Mouse (Mus musculus) MEL (cell line): ENCODE results near the gene Mettl7b. TPM values are rescaled to one million over a fixed set of nuclear protein-coding genes. Genes with fewer than 3 reads are reported as not detected.

Experiments
- DNase-seq: peaks from one replicate; pipeline ENCODE4 v3.0.0; 2011; ENCODE audit warnings: low read depth, low spot score
- H3K27ac ChIP-seq: 2 replicates; pipeline ENCODE4 v1.5.1; 2012; ENCODE audit warnings: low read depth, mild to moderate bottlenecking, control low read depth, low read length, moderate library complexity; ENCODE audit not compliant: control insufficient read depth
- H3K27me3 ChIP-seq, 2 experiments: fragments of 150-350 bp in 1 of 2; sonication (generic) in 1 of 2; 2 replicates each; pipeline ENCODE4 v1.6.1; 2012; ENCODE audit warnings: low read length in 2 of 2, mild to moderate bottlenecking in 2 of 2, improper control_type of control experiment in 1 of 2, moderate library complexity in 1 of 2; ENCODE audit not compliant: insufficient read depth in 2 of 2, control insufficient read depth in 1 of 2
- H3K36me3 ChIP-seq, 2 experiments: 2 replicates each; pipeline ENCODE4 v1.6.1; 2012 to 2014; ENCODE audit warnings: low read length in 2 of 2, improper control_type of control experiment in 1 of 2, inconsistent platforms in 1 of 2, mild to moderate bottlenecking in 1 of 2; ENCODE audit not compliant: insufficient read depth in 2 of 2, control insufficient read depth in 1 of 2
- H3K4me1 ChIP-seq, 2 experiments: fragments of 150-350 bp in 1 of 2; sonication (generic) in 1 of 2; 2 replicates each; pipeline ENCODE4 v1.6.1; 2012; ENCODE audit warnings: low read length in 2 of 2, improper control_type of control experiment in 1 of 2, mild to moderate bottlenecking in 1 of 2; ENCODE audit not compliant: insufficient read depth in 2 of 2, control insufficient read depth in 1 of 2
- H3K4me3 ChIP-seq, 2 experiments: fragments of 150-350 bp in 1 of 2; sonication (generic) in 1 of 2; 2 replicates each; pipeline ENCODE4 v1.5.1; 2012; ENCODE audit warnings: low read depth in 2 of 2, low read length in 2 of 2, mild to moderate bottlenecking in 2 of 2, moderate library complexity in 2 of 2, control low read depth in 1 of 2, improper control_type of control experiment in 1 of 2; ENCODE audit not compliant: control insufficient read depth in 1 of 2, insufficient read depth in 1 of 2
- H3K79me2 ChIP-seq: 2 replicates; pipeline ENCODE4 v1.6.1; 2012; ENCODE audit warnings: mild to moderate bottlenecking, low read length, moderate library complexity; ENCODE audit not compliant: control insufficient read depth, poor library complexity, insufficient read depth
- H3K9ac ChIP-seq: 2 replicates; pipeline ENCODE4 v1.6.1; 2012; ENCODE audit warnings: low read depth, mild to moderate bottlenecking, control low read depth, low read length, moderate library complexity; ENCODE audit not compliant: control insufficient read depth, poor library complexity, severe bottlenecking
- H3K9me3 ChIP-seq: fragments of 150-350 bp; sonication (generic); replicated peaks from 2 replicates; pipeline ENCODE4 v1.6.1; 2012; ENCODE audit warnings: mild to moderate bottlenecking, low read length, improper control_type of control experiment, moderate library complexity; ENCODE audit not compliant: insufficient read depth
- BHLHE40 ChIP-seq: IDR thresholded peaks from 2 replicates; pipeline ENCODE4 v1.6.1; 2012; ENCODE audit warnings: low read depth, mild to moderate bottlenecking, inconsistent platforms, low read length, improper control_type of control experiment, borderline replicate concordance
- E2F4 ChIP-seq: IDR thresholded peaks from 2 replicates; pipeline ENCODE4 v1.6.1; 2011; ENCODE audit warnings: low read depth, low read length, improper control_type of control experiment, borderline replicate concordance
- ELF1 ChIP-seq: IDR thresholded peaks from 2 replicates; pipeline ENCODE4 v1.6.1; 2014; ENCODE audit warnings: low read depth, mild to moderate bottlenecking, inconsistent platforms, low read length, improper control_type of control experiment, moderate library complexity
- EP300 ChIP-seq, 2 experiments: IDR thresholded peaks; 2 replicates each; pipeline ENCODE4 v1.6.1; 2011; ENCODE audit warnings: improper control_type of control experiment in 2 of 2, low read length in 2 of 2, low read depth in 1 of 2, mild to moderate bottlenecking in 1 of 2
- ETS1 ChIP-seq: IDR thresholded peaks from 2 replicates; pipeline ENCODE4 v1.6.1; 2012; ENCODE audit warnings: low read depth, mild to moderate bottlenecking, inconsistent platforms, low read length, improper control_type of control experiment, moderate library complexity
- GATA1 ChIP-seq: IDR thresholded peaks from 2 replicates; pipeline ENCODE4 v1.6.1; 2011; ENCODE audit warnings: low read depth, low read length, improper control_type of control experiment
- HCFC1 ChIP-seq: IDR thresholded peaks from 2 replicates; pipeline ENCODE4 v1.6.1; 2012; ENCODE audit warnings: low read depth, mild to moderate bottlenecking, inconsistent platforms, low read length, improper control_type of control experiment, moderate library complexity
- KAT2A ChIP-seq: conservative IDR thresholded peaks from 2 replicates; pipeline ENCODE4 v1.6.1; 2012; ENCODE audit warnings: low read depth, low read length, improper control_type of control experiment, inconsistent platforms
- MEF2A ChIP-seq: IDR thresholded peaks from 2 replicates; pipeline ENCODE4 v1.6.1; 2014; ENCODE audit warnings: low read depth, mild to moderate bottlenecking, inconsistent platforms, low read length, improper control_type of control experiment; ENCODE audit not compliant: poor library complexity, insufficient replicate concordance, severe bottlenecking; ENCODE audit errors: extremely low read depth
- MYB ChIP-seq: IDR thresholded peaks from 2 replicates; pipeline ENCODE4 v1.6.1; 2011; ENCODE audit warnings: mild to moderate bottlenecking, low read depth, low read length, improper control_type of control experiment
- NELFE ChIP-seq: IDR thresholded peaks from 2 replicates; pipeline ENCODE4 v1.6.1; 2011; ENCODE audit warnings: low read depth, low read length, improper control_type of control experiment
- NRF1 ChIP-seq: IDR thresholded peaks from 2 replicates; pipeline ENCODE4 v1.6.1; 2014; ENCODE audit warnings: low read depth, mild to moderate bottlenecking, inconsistent platforms, low read length, improper control_type of control experiment, moderate library complexity; ENCODE audit not compliant: poor library complexity, insufficient read depth, severe bottlenecking
- RAD21 ChIP-seq: IDR thresholded peaks from 2 replicates; pipeline ENCODE4 v1.6.1; 2011; ENCODE audit warnings: mild to moderate bottlenecking, low read depth, low read length, improper control_type of control experiment
- SIN3A ChIP-seq: IDR thresholded peaks from 2 replicates; pipeline ENCODE4 v1.6.1; 2012; ENCODE audit warnings: low read length, improper control_type of control experiment, inconsistent platforms
- TCF12 ChIP-seq: IDR thresholded peaks from 2 replicates; pipeline ENCODE4 v1.6.1; 2014; ENCODE audit warnings: low read depth, mild to moderate bottlenecking, inconsistent platforms, low read length, improper control_type of control experiment, moderate library complexity
- USF1 ChIP-seq: IDR thresholded peaks from 2 replicates; pipeline ENCODE4 v1.6.1; 2014; ENCODE audit warnings: low read depth, mild to moderate bottlenecking, inconsistent platforms, low read length, improper control_type of control experiment, moderate library complexity
- USF2 ChIP-seq, 2 experiments: IDR thresholded peaks; 2 replicates each; pipeline ENCODE4 v1.6.1; 2011 to 2012; ENCODE audit warnings: improper control_type of control experiment in 2 of 2, low read length in 2 of 2, borderline replicate concordance in 1 of 2, inconsistent platforms in 1 of 2, low read depth in 1 of 2, mild to moderate bottlenecking in 1 of 2; ENCODE audit not compliant: insufficient read depth in 1 of 2
- ZNF384 ChIP-seq: IDR thresholded peaks from 2 replicates; pipeline ENCODE4 v1.6.1; 2012; ENCODE audit warnings: low read depth, mild to moderate bottlenecking, inconsistent platforms, low read length, improper control_type of control experiment
- polyA plus RNA-seq, 2 experiments: library from polyadenylated mRNA; stranded (reverse) in 1 of 2; unstranded in 1 of 2; fragments of >175 nt in 1 of 2; fragments of >200 nt in 1 of 2; gene quantifications; 2 replicates each; pipeline versions ENCODE4 v1.2.1 to v1.2.4; 2012; ENCODE audit warnings: low replicate concordance in 2 of 2, low read depth in 1 of 2; ENCODE audit not compliant: insufficient read length in 2 of 2, insufficient read depth in 1 of 2, missing spikeins in 1 of 2
- total RNA-seq: library from RNA; depleted of rRNA; stranded (reverse); fragments of 300-350 nt; gene quantifications from 2 replicates; pipeline ENCODE4 v1.2.3, GENCODE M21; 2012

Gene Mettl7b
- total and polyA plus RNA-seq, 3 experiments: not detected

- Histone ChIP-seq H3K27ac (no peak overlapping the region), H3K4me3 (no peak overlapping the region), H3K36me3 (no peaks in the 10 kb centered on the region), H3K9me3 (no peaks in the 10 kb centered on the region), H3K79me2 (no peaks in the 10 kb centered on the region), H3K4me1 (no peaks in the 10 kb centered on the region), H3K27me3 (peaks cover 2 to 5% of the 10 kb centered on the region in 2 experiments; a peak in 3 of 4 replicates), H3K9ac (no peak overlapping the region)
- no peak for TF ChIP-seq E2F4
- TF ChIP-seq ELF1: no peak
- no peak for TF ChIP-seq KAT2A
- TF ChIP-seq TCF12: no peak
- no peak for TF ChIP-seq HCFC1
- no peak for TF ChIP-seq EP300 (IDR thresholded peaks at IDR 0.05; ENCODE audit: low read depth in 1 of 2, low read length in 2 of 2)
- no peak for TF ChIP-seq USF2 (IDR thresholded peaks at IDR 0.05; ENCODE audit: borderline replicate concordance in 1 of 2, insufficient read depth in 1 of 2, low read depth in 1 of 2, low read length in 2 of 2)
- TF ChIP-seq GATA1: no peak
- no peak for DNase-seq
These were observed 24.9 kb downstream of the Mettl7b start for GRCm38 (mm10) chr10:128935826-128936440.

- TF ChIP-seq ELF1: no peak
- TF ChIP-seq TCF12: no peak
- no peak for TF ChIP-seq SIN3A
- TF ChIP-seq HCFC1: no peak
- TF ChIP-seq ZNF384: no peak
- no peak for TF ChIP-seq ETS1
- TF ChIP-seq RAD21: no peak
- TF ChIP-seq MYB: no peak
- no peak for TF ChIP-seq NRF1
- TF ChIP-seq MEF2A: no peak
- no peak for TF ChIP-seq USF1
- TF ChIP-seq BHLHE40: no peak
- TF ChIP-seq NELFE: no peak
- TF ChIP-seq, all 39 proteins: peak for 0
- Histone ChIP-seq H3K36me3 (no peaks in the 10 kb centered on the region), H3K27me3 (peaks cover 2 to 5% of the 10 kb centered on the region in 2 experiments; a peak in 3 of 4 replicates), H3K9me3 (no peaks in the 10 kb centered on the region), H3K27ac (no peak overlapping the region), H3K4me1 (no peaks in the 10 kb centered on the region), H3K79me2 (no peaks in the 10 kb centered on the region), H3K9ac (no peak overlapping the region), H3K4me3 (no peak overlapping the region)
- DNase-seq: no peak
These were observed 25.6 kb downstream of the Mettl7b start for GRCm38 (mm10) chr10:128934997-128935787.
